Mouse (Mus musculus) urinary bladder, adult 18-20 months (tissue): Measurements from ENCODE around the gene Mcm8.

Experiments used
- DNase-seq, 2 experiments: peaks; one replicate each; pipeline ENCODE4 v3.0.0; 2022; ENCODE audit warnings: low spot score in 2 of 2, mixed read lengths in 2 of 2

Mcm8 gene

DNA sequence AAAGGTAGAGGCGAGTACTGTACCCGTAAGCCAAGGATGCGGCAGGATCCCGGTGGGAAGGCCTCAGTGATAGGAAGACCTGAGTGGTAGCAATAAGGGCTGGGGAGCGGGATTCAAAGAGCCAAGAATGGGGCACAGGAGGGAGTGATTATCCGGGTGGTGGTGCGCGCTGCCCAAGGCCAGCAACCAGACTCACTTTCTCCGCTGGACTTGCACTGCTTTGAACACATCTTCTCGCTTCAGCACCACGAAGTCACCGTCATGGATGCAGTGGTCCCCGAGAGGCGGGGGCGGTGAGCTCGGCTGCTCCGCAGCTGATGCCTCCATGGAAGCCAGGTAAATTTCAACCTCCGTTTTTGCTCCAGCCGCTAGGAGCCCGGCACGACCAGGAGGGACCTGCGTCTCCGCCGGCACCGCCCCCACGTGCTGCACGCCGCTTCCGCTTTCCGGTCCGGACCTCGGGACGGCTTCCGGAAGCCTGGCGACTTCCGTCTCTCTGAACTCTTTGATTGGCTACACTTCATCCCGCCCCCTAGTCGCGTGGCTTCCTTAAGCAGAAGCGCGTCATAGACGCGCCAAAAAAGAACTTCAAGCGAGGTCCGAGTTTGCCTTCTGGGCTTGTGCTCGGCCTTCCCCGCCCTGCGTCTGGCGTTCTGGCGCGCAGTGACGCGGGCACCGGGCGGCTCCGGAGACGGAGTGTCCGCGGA is at the start of gene Mcm8, which contains the start of gene Trmt6:
TSS of gene Mcm8 (plus strand) at position 534 of the 707 bp plus-strand sequence.
TSS of gene Trmt6 (minus strand) at position 448 of the 707 bp plus-strand sequence.
- peak; percentile 75 to 87 for DNase-seq

DNA sequence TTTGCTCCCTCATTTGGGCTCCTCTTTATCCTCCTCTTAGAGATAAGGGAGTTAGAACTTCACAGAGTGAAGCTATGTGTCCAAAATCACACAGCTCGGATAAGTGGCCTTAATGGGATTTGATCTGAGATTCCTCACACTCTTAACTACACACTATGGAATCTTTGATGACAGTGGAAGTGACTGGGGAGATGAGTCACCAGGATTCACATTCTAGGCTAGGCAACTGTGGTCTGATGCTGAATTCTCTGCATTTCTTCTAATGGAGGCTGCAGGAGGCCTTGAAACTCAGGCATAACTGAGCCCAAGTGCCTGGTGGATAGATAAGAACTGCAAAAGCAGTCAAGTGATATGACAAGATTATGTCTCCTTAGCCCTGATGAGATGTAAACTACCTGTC is 45.1 kb upstream of the Mcm8 start:
- no peak for DNase-seq

DNA sequence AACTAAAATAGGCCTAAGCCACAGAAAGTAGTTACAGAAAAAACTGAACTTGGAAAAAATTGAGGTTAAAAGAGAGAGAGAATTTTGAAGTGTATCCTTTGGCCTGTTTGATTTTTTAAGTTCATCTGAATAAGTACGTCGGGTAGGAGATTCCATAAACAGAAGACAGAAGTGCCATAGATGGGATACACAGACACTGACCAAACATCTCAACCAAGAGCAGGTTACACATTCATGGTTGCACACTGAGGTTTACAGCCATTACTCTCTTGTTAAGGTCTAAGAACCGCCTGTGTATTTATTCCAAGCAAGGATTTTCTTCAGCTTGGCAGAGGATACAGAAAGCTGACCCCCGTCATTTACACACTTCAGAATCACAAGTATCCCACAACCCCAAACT is 35.0 kb upstream of the Mcm8 start, which contains the start of gene Chgb:
TSS of gene Chgb (plus strand) at position 301 of the 400 bp plus-strand sequence.
- DNase-seq, result no peak

DNA sequence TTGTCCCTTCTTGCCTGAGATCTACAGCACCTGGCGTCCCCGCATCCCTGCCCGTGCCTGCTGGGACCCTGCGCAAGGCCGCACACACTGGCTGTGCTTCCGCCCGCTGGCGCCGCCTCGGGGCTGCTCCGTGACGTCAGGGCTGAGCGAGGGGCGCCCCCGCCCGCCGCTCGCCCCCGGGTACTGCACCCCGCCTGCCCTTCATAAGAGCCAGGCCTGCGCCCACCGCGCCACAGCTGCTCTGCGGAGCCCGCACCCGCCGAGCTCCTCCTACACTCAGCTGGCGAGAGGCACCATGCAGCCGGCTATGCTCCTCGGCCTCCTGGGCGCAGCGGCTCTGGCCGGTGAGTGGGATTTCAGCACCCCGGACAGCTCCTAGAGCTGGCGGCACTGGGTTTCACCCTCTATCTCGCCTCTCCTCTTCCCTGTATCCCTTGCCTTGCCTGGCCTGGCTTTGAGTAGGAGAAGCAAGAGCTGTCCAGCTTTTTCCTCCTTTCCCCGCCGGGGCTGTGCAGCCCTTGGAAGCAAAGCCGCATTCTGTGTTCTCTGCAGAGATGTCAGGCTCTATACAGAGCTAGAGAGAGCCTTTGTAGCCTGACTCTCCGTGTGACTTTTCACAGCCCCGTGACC is 34.4 kb upstream of the Mcm8 start:
- peak; percentile 64 to 66 for DNase-seq

DNA sequence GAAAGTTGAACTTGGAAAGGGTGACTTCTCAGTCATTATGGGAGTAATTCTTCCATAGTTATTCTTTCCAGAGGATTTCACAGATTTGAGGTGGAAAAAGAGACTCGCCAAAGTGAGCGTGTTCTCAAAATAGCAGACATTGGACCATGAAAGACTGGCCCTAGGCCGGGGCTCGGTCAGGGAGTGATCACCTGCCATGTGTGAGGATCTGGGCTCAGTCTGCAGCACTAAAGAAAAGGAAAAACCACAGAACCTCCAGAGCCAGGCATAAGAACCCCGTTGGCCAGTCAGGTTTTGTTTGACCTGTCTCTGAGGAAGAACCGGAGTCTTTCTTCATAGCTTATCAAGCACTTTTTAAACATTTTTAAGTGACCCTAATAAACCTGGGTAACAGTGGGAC is 31.9 kb upstream of the Mcm8 start:
- no peak for DNase-seq

DNA sequence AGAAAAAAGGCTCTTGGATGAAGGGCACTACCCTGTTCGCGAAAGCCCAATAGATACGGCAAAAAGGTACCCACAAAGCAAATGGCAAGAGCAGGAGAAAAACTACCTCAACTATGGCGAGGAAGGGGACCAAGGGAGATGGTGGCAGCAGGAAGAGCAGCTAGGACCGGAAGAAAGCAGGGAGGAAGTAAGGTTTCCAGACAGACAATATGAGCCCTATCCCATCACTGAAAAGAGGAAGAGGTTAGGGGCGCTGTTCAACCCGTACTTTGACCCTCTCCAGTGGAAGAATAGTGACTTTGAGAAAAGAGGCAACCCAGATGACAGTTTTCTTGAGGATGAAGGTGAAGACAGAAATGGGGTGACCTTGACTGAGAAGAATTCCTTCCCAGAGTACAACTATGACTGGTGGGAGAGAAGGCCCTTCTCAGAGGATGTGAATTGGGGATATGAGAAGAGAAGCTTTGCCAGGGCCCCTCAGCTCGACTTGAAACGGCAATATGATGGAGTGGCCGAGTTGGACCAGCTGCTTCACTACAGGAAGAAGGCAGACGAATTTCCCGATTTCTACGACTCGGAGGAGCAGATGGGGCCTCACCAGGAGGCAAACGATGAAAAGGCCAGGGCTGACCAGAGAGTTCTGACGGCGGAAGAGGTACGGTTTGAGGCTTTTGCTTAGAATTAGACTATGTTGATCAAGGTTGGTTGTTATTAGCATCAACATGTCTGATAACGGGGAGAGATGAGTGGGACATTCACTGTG is 22.3 kb upstream of the Mcm8 start:
- no peak for DNase-seq

DNA sequence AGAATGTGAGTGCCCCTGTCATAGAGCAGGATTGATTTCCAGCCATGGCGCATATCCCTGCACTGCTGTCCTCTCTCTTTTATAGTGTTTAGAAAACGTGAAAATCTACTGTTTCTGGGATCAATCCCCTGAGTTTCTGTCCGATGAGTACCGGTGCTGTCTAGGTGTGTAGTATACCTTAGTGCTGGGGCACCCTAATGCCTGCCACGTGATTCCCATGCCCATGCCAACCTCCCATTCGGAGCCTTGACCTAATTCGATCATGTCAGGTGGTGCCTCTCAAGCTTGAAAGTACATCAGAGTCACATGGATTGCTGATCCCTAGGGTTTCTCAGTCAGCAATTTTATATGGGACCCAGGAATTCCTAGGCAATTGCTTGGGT is 21.7 kb upstream of the Mcm8 start:
- DNase-seq, result no peak

DNA sequence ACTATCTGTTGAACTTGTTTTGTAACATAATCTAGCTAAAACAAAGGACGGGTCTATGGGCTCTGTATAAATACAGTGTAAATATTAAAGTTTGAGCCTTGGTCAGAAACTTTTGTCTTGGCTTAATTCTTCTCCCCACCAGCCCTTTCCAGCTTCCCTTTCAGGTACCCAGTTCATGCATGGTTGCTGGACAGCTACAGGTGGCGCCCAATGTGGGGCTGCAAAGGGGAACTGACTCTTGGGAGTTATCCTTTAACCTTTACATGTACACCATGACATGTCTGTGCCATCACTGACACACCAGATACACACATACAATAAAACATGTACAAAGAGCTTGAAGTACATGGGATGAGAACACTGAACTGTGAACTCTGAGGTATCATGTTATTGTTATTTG is 13.0 kb upstream of the Mcm8 start:
- DNase-seq, result no peak

DNA sequence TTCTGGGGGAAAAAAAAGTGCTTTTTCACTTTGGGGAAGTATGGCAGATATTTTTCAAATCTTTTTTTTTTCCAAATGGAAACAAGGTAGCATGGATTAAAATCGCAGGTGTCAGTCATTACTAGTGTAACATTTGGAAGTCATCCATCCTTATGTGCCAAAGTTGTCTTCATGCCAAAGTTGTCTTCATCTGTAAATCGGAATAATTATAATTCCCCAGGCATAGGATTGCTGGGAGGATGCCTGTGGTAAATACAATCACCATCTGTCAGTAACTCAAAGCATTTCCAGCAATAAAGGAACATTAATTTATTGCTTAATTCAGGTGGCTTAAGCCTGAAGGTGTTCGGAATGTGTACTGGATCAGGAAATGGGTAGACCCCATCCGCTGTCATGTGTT is 25.1 kb downstream of the Mcm8 start:
- DNase-seq, result no peak

DNA sequence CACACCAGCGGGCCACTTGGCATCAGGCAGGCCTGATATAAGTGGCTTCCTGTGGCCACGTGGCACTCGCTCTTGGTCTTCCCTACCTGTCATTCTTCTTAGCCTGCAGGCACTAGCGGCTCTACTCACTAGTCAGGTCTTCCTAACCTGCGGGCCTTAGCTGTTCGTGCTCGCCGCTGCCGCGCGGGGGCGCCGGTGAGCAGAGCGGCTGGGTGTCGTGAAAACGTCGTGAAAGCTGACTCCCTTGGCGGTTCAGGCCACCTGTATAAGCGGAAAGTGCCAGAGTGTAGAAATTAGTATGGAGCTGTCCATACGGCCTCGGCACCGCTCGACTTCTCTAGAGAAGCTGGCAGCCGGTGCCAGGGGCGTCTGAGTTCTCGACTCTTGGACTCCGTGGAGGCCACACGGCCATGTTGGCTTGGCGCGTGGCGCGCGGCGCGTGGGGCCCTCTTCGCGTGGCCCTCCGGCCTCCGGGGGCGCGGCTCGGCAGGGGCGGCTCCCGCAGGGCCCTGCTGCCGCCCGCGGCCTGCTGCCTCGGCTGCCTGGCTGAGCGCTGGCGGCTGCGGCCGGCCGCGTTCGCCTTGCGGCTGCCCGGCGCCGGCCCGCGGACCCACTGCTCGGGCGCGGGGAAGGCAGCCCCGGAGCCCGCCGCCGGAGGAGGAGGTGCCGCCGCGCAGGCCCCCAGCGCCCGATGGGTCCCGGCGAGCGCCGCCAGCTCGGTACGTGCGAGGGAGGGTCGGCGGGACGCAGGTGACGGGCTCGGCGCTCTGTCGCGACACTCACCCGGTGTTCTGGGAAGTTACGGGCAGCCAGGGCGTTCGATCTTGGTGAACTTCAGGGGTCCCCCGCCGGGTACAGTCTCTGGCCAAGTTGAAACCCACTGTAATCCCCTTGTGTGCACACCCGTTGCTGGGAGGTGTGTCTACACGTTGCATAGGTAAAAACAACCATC is 30.7 kb downstream of the Mcm8 start, which contains the start of gene Crls1:
TSS of gene Crls1 (plus strand) at position 260 of the 952 bp plus-strand sequence.
- peak; percentile 97 to 100 for DNase-seq

DNA sequence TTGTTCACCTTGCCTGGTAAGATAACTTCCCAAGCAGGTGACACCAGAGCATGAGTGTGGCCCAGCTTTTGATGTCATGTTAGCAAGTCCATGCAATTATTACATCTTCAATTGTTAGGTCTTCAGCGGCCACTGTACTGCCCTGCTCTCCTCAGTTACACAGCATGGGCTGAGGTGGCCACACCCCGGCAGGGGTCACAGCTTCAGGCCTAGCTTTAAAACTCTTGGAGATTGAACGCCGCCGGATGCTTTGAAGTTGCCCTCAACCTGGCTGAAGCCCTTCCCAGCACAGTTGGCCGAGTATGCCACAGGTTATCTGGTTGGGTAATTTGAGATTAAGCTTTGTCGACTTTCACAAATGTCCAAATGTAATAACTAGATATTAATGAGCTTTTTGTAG is 31.6 kb downstream of the Mcm8 start:
- no peak for DNase-seq

DNA sequence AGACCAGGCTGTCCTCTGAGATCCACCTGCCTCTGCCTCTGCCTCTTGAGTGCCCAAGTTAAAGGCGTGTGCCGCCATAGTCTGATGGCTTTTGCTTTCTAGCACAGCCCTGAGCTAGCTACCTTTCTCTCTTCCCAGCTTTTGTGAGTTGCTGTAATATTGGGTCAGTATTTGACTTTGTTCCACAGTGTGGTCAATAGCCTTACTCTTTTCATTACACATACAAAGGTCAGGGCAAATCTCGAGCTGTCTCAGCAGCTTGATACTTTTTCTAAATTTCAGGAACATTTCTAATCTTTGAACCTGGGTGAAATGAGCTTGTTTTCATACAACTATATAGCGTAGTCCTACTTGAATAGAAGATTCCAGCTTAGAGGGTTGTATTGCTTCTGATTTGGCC is 32.4 kb downstream of the Mcm8 start:
- no peak for DNase-seq

DNA sequence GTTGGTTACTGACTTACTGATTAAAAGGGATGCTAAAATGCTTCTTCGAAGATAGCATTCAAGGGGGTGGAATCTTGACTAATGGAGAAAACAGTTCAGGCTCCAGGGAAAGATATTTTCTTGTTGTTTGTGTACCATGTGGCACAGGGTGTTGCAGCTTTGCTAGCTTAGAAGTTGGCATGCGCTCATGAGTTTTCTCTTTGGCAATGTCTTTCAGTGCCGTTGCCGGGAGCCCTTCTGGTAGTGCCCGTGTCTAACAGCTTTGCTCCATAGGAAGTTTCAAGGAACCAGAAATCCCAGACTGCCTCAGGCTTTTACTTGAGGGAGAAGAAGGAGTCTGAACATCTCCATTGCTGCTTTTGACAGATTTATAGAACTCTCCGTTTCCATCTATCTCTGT is 33.2 kb downstream of the Mcm8 start:
- no peak for DNase-seq

DNA sequence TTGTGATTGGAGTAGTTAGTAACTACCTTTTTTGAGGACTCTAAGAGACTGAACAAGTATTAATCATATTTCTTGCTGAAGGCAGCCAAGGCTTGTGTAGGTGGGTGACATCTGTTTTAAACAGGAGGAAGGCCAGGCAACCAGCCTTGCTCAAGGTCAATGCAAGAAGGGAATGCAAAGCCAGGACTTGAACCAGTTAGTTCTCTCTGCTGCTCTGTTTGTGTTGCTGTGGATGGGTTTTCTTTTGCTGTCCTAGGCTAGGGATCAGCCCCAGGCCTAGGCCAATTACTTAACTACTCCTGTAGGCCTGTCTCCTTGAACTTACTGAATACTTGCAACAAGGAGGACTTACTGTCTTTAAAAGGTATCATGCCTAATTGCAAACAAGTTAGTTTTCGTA is 37.1 kb downstream of the Mcm8 start:
- DNase-seq, result no peak

DNA sequence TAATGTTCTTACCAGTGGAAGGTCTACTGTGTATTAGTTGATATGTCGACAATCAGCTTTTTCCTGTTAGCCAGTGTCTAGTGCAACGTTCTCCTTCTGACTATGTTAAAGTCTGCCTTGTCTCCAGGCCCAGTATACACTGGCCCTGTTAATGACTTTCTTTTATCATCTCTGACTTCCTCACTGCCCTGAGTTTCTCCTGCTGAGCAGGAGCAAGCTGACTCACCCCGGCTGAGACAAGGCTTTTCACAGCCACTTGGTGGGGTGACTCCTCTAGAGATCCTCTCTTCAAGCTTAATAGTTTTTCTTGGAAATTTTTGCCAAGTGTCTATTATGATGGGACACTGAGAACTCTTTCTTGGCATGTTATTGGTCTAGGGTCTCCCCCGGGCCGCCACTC is 40.4 kb downstream of the Mcm8 start:
- DNase-seq, result no peak

DNA sequence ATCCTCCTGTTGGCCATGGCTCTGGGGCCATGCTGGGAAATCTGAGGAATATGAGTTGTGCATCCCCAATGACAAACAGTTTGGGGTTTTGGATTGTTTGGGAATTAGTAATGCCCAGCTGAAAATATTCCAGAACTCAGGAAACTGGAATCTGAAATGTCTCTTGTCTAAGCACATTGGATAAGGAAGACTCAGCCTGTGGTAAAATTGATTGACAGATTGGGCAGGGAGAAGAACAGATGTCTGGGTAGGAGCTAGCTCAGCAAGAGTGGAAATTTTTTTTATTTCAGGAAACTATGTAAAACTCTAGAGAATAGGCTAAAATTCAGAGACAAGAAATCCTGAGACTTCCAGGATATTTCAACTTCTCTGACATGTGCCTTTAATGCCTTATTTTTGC is 44.5 kb downstream of the Mcm8 start:
- no peak for DNase-seq

DNA sequence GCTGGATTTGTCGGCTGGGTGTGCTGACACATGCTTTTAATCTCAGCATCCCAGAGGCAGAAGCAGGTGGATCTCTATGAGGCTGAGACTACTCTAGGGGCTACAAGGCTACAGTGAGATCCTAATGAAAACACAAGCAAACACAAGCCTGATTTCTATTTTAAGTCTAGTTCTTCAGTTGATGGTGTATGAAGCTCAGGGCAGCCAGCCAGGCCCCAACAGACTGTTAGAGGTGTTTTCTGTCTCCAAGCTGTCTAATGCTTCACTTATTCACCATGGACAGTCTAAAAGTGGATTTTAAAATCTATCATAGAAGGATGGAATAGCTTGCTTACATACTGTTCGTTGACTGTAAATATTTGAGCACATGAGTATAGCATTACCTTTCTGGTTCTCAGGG is 45.5 kb downstream of the Mcm8 start:
- no peak for DNase-seq

DNA sequence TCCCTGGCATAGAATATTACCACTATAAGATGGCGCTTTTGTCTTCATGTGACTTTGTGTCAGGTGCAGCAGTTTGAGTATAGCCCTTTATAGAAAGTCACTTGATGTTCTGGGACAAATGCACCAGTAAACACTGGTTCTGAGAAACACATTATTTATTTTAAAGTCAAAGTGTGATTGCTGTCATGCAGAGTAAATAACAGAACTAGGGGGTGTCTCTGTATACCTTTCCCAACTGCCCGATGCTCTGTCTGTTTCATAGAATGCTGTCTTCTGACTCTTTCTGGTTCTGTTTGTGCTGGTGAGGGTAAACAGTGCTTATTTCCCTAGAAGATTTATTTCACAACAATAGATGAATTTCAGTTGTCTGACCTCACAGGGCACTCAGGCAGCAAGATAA is 47.4 kb downstream of the Mcm8 start:
- no peak for DNase-seq

DNA sequence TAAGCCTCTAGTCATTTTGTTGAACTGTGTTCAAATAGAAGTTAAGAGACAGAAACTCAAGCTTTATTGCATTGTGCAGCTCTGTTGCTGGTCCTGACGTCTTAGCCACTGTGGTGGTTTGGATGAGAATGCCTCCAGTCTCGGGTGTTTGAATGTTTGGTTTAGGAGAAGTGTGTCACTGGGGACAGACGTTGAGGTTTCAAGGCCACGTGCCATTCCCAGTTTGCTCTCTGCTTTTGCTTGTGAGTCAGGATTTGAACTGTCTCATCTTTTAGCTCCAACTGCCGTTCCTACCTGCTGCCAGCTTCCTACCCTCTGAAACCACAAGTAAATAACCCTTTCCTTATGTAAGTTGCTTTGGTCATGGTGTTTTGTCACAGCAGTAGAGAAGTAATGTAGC is 51.6 kb downstream of the Mcm8 start:
- DNase-seq, result no peak

DNA sequence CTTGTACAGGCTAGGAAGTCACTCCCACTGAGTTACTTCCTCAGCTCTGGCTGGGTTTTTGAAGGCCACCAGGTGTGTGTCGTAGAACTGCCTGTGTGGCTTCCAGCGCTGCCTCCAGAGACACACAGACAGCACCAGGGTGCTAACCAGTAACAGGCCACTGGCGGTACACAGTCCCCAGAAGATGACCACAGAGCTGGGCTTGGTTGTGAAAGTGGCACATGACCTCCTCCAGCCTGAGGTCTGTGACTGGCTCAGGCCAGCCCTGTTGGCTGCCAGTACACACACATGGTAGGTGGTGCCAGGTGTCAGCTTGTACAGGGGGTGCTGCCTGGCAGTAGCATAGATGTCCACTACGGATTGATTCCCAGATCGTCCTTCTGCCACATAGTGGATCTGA is 53.7 kb downstream of the Mcm8 start:
- no peak for DNase-seq

DNA sequence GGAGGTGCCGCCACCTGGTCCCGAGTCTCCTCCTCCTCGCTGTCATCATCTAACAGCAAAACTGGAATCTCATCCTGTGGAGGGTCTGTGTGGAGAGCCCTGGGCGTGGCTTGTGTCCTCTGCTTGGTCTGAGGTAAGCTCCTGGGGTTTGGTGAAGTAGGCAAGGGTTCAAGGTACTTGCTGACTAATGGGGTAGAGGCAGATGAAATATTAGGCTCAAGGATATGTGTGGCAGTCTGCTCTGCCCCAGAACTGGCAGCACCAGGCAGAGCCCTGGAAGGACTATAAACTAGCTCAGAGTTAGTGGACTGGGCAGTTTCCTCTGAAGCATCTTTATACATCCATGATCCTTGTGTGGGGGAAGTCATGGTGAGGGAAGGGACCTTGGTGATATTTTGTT is 54.3 kb downstream of the Mcm8 start:
- DNase-seq, result no peak

DNA sequence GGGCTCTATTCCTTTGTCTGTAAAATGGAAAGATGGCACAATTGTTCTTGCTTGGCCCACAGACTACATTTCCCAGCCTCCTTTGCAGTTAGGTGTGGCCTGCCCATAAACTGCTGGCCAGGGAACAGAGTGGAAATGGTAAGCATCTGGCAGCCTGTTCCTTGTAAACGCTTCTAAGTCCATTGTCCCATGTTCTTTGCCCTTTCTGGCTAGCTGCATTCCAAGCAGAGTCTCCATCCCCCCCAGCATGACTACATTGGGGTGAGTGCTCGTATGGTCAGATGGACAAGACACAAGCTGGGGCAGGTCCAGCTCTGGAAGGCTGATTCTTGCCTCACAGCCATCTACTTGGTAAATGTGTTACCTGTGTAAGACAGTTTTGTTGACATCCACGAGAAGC is 55.7 kb downstream of the Mcm8 start:
- DNase-seq, result no peak
